Mouse (Mus musculus): ENCODE measurements around the gene Gm20547. TPM values are rescaled to one million over a fixed set of nuclear protein-coding genes. Genes with fewer than 3 reads are reported as not detected.

The Gm20547 gene
- polyA plus RNA-seq, 1 experiment from 2014 or later: not detected

- no peak overlapping the region for H3K27ac ChIP-seq (replicated peaks; ENCODE audit: low read depth, low read length)
- no peak overlapping the region for H3K4me2 ChIP-seq (ENCODE audit: low read length)
- no peaks in the 10 kb centered on the region for H3K4me1 ChIP-seq (ENCODE audit: control insufficient read depth, insufficient read depth, low read length)
- no peaks in the 10 kb centered on the region for H3K36me3 ChIP-seq (ENCODE audit: control insufficient read depth, insufficient read depth, low read length)
- H3K9me3 ChIP-seq (ENCODE audit: control insufficient read depth, low read length): no peaks in the 10 kb centered on the region
- 93% methylated on average over 6 of the region's 6 CpGs for WGBS
- no peak for ATAC-seq (ENCODE audit: low FRiP score, low TSS enrichment)
- no peak overlapping the region for H3K9ac ChIP-seq (replicated peaks; ENCODE audit: low read length)
- DNase-seq: no peak
- H3K4me3 ChIP-seq (replicated peaks; ENCODE audit: low read depth, low read length): no peak overlapping the region
- H3K27me3 ChIP-seq (ENCODE audit: control insufficient read depth, insufficient read depth, low read length): no peaks in the 10 kb centered on the region
Measured at GRCm38 (mm10) chr17:34874321-34874720, 7.5 kb downstream of the Gm20547 start.

DNA sequence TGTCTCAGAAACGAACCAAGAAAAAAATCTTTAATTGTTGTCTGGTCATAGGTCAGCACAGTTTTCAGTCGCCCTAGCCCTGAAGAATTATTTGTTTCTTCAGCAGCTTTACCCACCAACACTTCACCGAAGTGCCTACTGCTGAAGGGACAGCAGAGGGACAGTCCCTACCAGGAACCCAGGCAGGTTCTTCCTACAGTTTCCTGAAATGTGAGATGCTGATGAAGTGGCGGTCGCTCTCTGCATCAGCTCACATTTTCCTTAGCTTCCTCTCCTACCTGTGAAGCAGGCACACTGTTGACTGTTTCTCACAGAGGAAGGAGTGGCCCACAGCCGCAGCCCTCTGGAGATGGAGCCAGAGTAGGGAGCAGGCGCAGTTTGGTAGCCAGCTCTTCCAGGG, 15.9 kb downstream of the Gm20547 start:
- 70% methylated on average over 7 of the region's 7 CpGs for WGBS
- Histone ChIP-seq H3K4me3 (replicated peaks; ENCODE audit: low read depth, low read length) (no peak overlapping the region), H3K4me1 (ENCODE audit: control insufficient read depth, insufficient read depth, low read length) (no peaks in the 10 kb centered on the region), H3K27me3 (ENCODE audit: control insufficient read depth, insufficient read depth, low read length) (no peaks in the 10 kb centered on the region), H3K36me3 (ENCODE audit: control insufficient read depth, insufficient read depth, low read length) (no peaks in the 10 kb centered on the region), H3K27ac (replicated peaks; ENCODE audit: low read depth, low read length) (no peak overlapping the region), H3K4me2 (ENCODE audit: low read length) (no peak overlapping the region), H3K9me3 (ENCODE audit: control insufficient read depth, low read length) (no peaks in the 10 kb centered on the region), H3K9ac (replicated peaks; ENCODE audit: low read length) (no peak overlapping the region)
- DNase-seq: no peak
- no peak for ATAC-seq (ENCODE audit: low FRiP score, low TSS enrichment)

GRCm38 (mm10) chr17:34862416-34863081, 19.3 kb downstream of the Gm20547 start, which contains the start of gene Cfb:
Gene Cfb, minus strand, starts transcription at chr17:34862518.
- Histone ChIP-seq H3K36me3 (ENCODE audit: control insufficient read depth, insufficient read depth, low read length) (peaks cover 6% of the 10 kb centered on the region; the same call in 1 of the 2 replicates), H3K9me3 (ENCODE audit: control insufficient read depth, low read length) (no peaks in the 10 kb centered on the region), H3K4me2 (ENCODE audit: low read length) (no peak within 1 kb of the TSS), H3K27ac (replicated peaks; ENCODE audit: low read depth, low read length) (no peak within 1 kb of the TSS), H3K4me3 (replicated peaks; ENCODE audit: low read depth, low read length) (no peak within 1 kb of the TSS), H3K4me1 (ENCODE audit: control insufficient read depth, insufficient read depth, low read length) (no peaks in the 10 kb centered on the region), H3K27me3 (ENCODE audit: control insufficient read depth, insufficient read depth, low read length) (no peaks in the 10 kb centered on the region), H3K9ac (replicated peaks; ENCODE audit: low read length) (no peak within 1 kb of the TSS)
- 75% methylated on average over 8 of the region's 8 CpGs for WGBS
- ATAC-seq (ENCODE audit: low FRiP score, low TSS enrichment): no peak
- DNase-seq: no peak

DNA sequence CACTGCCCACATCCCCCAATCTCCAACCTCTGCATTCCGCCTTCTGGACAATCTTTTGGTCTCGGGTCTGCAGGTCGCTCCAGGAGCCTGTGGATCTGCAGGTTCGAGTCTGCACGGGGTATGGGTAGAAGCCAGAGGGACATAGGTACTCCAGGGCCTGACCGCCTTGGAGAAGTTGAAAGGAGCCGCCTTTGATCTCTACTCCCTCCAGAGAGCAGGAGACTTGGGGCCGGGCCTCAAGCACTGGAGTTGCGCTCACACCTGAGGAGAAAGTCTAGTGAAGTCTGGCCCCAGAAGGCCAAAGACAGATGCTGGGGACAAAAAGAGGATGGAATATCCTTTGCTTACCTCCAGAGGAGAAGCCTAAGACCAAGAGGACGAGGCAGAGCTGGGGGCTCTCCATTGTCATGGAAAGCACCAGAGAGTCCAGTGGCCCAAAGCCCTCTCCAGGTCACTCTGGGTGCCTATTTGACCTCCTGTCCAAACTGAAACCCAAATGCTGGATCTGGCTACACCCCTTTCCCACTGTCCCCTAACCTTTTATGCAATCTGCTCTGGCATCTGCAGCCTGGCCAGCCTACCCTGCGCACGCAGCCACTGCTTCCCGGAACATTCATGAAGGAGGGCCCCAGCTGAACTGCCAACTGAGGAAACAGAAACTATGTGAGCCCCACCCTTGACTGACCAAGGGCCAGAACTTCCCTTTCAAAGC, 20.0 kb downstream of the Gm20547 start:
- H3K4me2 ChIP-seq (ENCODE audit: low read length): no peak overlapping the region
- 68% methylated on average over 13 of the region's 13 CpGs for WGBS
- H3K9ac ChIP-seq (replicated peaks; ENCODE audit: low read length): no peak overlapping the region
- H3K9me3 ChIP-seq (ENCODE audit: control insufficient read depth, low read length): no peaks in the 10 kb centered on the region
- no peak overlapping the region for H3K27ac ChIP-seq (replicated peaks; ENCODE audit: low read depth, low read length)
- DNase-seq: no peak
- peaks cover 11% of the 10 kb centered on the region; the same call in 1 of the 2 replicates for H3K36me3 ChIP-seq (ENCODE audit: control insufficient read depth, insufficient read depth, low read length)
- no peak for ATAC-seq (ENCODE audit: low FRiP score, low TSS enrichment)
- no peaks in the 10 kb centered on the region for H3K4me1 ChIP-seq (ENCODE audit: control insufficient read depth, insufficient read depth, low read length)
- no peaks in the 10 kb centered on the region for H3K27me3 ChIP-seq (ENCODE audit: control insufficient read depth, insufficient read depth, low read length)
- H3K4me3 ChIP-seq (replicated peaks; ENCODE audit: low read depth, low read length): no peak overlapping the region

DNA sequence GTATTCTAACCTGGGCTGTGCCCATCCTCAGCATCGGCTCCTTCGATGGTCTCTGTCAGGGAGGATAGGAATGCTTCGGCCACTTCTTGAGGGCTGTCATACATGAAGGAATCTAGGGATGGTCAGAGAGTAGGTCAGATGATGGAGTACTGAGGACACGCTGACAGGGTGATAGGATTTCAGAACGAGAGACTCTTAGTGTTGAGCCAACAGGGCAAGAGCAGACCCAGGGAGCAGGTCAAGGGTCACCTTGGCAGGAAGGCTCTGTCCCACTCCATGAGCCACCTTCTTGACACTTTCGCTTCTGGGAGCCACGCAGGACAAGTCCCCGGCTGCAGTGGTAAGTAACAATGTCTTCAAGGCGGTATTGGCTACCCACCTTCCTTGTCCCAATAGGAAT, 21.3 kb downstream of the Gm20547 start:
- H3K36me3 ChIP-seq (ENCODE audit: control insufficient read depth, insufficient read depth, low read length): peaks cover 23% of the 10 kb centered on the region
- no peak overlapping the region for H3K9ac ChIP-seq (replicated peaks; ENCODE audit: low read length)
- no peaks in the 10 kb centered on the region for H3K4me1 ChIP-seq (ENCODE audit: control insufficient read depth, insufficient read depth, low read length)
- WGBS: 88% methylated on average over 9 of the region's 9 CpGs
- DNase-seq: no peak
- H3K4me3 ChIP-seq (replicated peaks; ENCODE audit: low read depth, low read length): no peak overlapping the region
- H3K27me3 ChIP-seq (ENCODE audit: control insufficient read depth, insufficient read depth, low read length): no peaks in the 10 kb centered on the region
- no peak overlapping the region for H3K4me2 ChIP-seq (ENCODE audit: low read length)
- H3K27ac ChIP-seq (replicated peaks; ENCODE audit: low read depth, low read length): no peak overlapping the region
- H3K9me3 ChIP-seq (ENCODE audit: control insufficient read depth, low read length): no peaks in the 10 kb centered on the region
- no peak for ATAC-seq (ENCODE audit: low FRiP score, low TSS enrichment)

GRCm38 (mm10) chr17:34858670-34859069, 23.2 kb downstream of the Gm20547 start:
- peaks cover 40% of the 10 kb centered on the region for H3K36me3 ChIP-seq (ENCODE audit: control insufficient read depth, insufficient read depth, low read length)
- ATAC-seq (ENCODE audit: low FRiP score, low TSS enrichment) (no peak), DNase-seq (no peak)
- H3K9ac ChIP-seq (replicated peaks; ENCODE audit: low read length): no peak overlapping the region
- WGBS: 84% methylated on average over 4 of the region's 4 CpGs
- H3K4me1 ChIP-seq (ENCODE audit: control insufficient read depth, insufficient read depth, low read length): no peaks in the 10 kb centered on the region
- H3K9me3 ChIP-seq (ENCODE audit: control insufficient read depth, low read length): no peaks in the 10 kb centered on the region
- H3K4me3 ChIP-seq (replicated peaks; ENCODE audit: low read depth, low read length): no peak overlapping the region
- H3K27ac ChIP-seq (replicated peaks; ENCODE audit: low read depth, low read length): no peak overlapping the region
- H3K27me3 ChIP-seq (ENCODE audit: control insufficient read depth, insufficient read depth, low read length): no peaks in the 10 kb centered on the region
- no peak overlapping the region for H3K4me2 ChIP-seq (ENCODE audit: low read length)

- Histone ChIP-seq H3K9me3 (ENCODE audit: control insufficient read depth, low read length) (no peaks in the 10 kb centered on the region), H3K4me1 (ENCODE audit: control insufficient read depth, insufficient read depth, low read length) (peaks cover 5% of the 10 kb centered on the region), H3K9ac (replicated peaks; ENCODE audit: low read length) (no peak overlapping the region), H3K4me3 (replicated peaks; ENCODE audit: low read depth, low read length) (no peak overlapping the region), H3K4me2 (ENCODE audit: low read length) (no peak overlapping the region), H3K27me3 (ENCODE audit: control insufficient read depth, insufficient read depth, low read length) (no peaks in the 10 kb centered on the region), H3K27ac (replicated peaks; ENCODE audit: low read depth, low read length) (no peak overlapping the region), H3K36me3 (ENCODE audit: control insufficient read depth, insufficient read depth, low read length) (peaks cover 54% of the 10 kb centered on the region)
- 45% methylated on average over 3 of the region's 3 CpGs for WGBS
- DNase-seq: peak; percentile 78
- ATAC-seq (ENCODE audit: low FRiP score, low TSS enrichment): no peak
Measured at GRCm38 (mm10) chr17:34855825-34856224, 26.0 kb downstream of the Gm20547 start.

- 85% methylated on average over 3 of the region's 3 CpGs for whole genome bisulfite sequencing
- no peak for DNase-seq
- Histone ChIP-seq H3K9ac (replicated peaks; ENCODE audit: low read length) (no peak overlapping the region), H3K27ac (replicated peaks; ENCODE audit: low read depth, low read length) (no peak overlapping the region), H3K27me3 (ENCODE audit: control insufficient read depth, insufficient read depth, low read length) (no peaks in the 10 kb centered on the region), H3K36me3 (ENCODE audit: control insufficient read depth, insufficient read depth, low read length) (peaks cover 54% of the 10 kb centered on the region), H3K4me3 (replicated peaks; ENCODE audit: low read depth, low read length) (no peak overlapping the region), H3K4me2 (ENCODE audit: low read length) (no peak overlapping the region), H3K9me3 (ENCODE audit: control insufficient read depth, low read length) (no peaks in the 10 kb centered on the region), H3K4me1 (ENCODE audit: control insufficient read depth, insufficient read depth, low read length) (peaks cover 7% of the 10 kb centered on the region)
- ATAC-seq (ENCODE audit: low FRiP score, low TSS enrichment): no peak
Measured at GRCm38 (mm10) chr17:34854761-34855160, 27.1 kb downstream of the Gm20547 start.

DNA sequence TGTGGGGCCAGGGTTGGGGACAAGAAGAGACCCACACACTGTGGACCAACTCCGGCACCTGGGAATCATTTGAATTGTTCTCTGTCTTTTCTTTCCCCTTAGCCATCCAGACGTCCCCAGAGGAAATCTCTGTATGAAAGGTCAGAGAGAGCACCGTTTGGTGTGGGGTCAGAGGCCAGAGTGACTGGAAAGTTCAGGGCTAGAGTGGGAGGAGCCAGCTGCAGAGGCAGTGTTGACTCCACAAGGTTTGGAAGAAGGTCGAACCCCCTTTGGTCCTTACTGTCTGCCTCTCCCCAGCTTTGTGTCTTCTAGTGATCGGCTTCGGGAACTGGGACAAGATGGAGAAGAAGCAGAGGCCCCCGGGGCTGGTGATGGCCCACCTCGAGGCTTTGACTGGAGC, 28.3 kb downstream of the Gm20547 start:
- no peak for ATAC-seq (ENCODE audit: low FRiP score, low TSS enrichment)
- Histone ChIP-seq H3K4me3 (replicated peaks; ENCODE audit: low read depth, low read length) (no peak overlapping the region), H3K27ac (replicated peaks; ENCODE audit: low read depth, low read length) (no peak overlapping the region), H3K9me3 (ENCODE audit: control insufficient read depth, low read length) (no peaks in the 10 kb centered on the region), H3K4me1 (ENCODE audit: control insufficient read depth, insufficient read depth, low read length) (peaks cover 13% of the 10 kb centered on the region), H3K9ac (replicated peaks; ENCODE audit: low read length) (no peak overlapping the region), H3K27me3 (ENCODE audit: control insufficient read depth, insufficient read depth, low read length) (no peaks in the 10 kb centered on the region), H3K36me3 (ENCODE audit: control insufficient read depth, insufficient read depth, low read length) (peaks cover 54% of the 10 kb centered on the region), H3K4me2 (ENCODE audit: low read length) (no peak overlapping the region)
- no peak for DNase-seq
- 84% methylated on average over 8 of the region's 8 CpGs for WGBS

Data from midbrain, embryonic 14.5 days (tissue).